Mouse (Mus musculus): Measurements from ENCODE around the gene Ssh1.

Gene Ssh1

DNA sequence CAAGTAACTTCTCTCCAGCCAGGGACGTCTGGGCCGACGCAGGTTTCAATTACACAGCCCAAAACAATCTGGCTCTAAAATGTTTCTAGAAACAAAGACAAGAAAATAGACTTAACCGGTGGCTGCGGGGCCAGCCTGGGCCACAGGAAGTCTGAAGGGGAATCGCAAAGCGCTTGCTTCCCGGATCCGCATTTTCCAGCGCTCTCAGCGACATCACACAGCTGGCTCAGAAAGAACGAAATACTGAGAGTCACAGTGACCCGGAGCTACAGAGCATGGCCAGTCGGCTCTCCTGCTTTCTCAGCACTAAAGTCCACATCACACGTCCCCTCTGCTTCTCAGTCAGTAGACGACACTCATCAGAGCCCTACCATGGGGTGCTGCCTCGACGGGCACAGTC is 102.8 kb downstream of the Ssh1 start:
- DNase-seq (ENCODE audit: low spot score in 2 of 2): no peak

DNA sequence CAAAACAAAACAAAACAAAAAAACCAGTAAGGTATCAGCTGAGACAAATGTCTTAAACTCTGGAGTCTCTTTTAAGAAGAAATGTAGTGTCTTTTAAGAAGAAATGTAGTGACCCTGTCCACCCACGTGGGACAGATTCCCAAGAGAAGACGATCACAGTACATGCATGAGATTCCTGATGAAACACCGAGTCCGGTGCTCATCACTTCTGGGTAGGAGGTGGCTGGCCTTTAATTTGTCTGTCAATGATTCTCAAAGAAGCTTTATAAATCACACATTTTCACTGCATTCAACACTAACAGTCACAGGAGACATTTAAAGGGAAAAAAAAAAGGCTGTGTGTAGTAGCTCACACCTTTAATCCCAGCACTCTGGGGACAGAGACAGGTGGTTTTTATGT is 103.8 kb downstream of the Ssh1 start:
- DNase-seq (ENCODE audit: low spot score in 2 of 2): no peak

DNA sequence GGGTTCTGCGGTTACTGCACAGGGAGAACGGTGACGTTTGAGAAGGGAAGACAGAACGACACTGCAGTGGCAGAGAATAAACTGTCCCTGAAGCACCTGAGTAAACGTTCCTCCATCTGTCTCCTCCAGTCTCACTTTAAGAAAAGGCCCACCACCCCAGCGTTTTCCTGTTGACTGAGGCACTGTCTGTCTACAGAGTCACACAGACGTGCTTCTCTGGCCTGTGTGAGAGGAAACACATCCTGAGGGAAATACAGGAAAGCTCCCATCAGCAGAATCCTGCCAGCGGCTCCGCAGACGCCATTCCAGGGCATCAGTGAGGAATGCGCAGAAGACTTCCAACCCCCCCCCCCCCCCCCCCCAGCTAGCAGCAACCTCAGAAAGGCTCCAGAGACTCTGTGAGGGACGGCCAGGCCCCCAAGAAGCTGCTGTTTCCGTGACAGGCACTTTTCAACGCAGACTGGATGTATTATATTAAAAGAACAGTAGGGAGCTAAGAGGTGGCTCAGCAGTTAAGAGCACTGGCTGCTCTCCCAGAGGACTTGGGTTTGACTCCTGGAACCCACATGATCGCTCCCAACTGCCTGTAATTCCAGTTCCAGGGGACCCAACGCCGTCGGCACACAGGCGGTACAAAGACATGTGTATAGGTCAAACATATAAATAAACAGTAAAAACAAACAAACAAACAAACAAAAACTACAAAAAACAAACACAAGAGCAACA is 104.3 kb downstream of the Ssh1 start:
- DNase-seq (ENCODE audit: low spot score in 2 of 2): no peak

DNA sequence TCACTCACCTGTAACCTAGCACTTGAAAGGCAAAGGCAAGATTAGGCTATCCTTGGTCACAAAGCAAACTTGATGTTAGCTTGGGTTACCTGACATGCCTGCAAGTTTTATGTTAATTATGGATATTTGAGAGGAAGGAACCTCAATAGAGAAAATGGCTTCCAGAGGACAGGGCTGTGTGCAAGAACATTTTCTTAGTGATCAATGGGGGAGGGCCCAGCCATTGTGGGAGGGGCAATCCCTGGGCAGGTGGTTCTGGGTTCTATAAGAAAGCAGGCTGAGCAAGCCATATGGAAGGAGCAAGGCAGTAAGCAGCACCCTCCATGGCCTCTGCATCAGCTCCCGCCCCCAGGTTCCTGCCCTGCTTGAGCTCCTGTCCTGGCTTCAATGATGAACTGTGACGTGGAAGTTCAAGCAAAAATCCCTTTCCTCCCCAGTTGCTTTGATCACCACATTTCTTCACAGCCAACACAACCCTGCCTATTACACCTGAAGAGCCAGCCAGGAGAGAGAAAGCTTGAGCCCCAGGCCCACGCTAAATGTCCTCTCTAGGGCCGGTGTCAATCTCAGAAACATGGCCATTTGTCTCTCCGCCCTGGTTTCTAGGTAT is 105.4 kb downstream of the Ssh1 start:
- DNase-seq (ENCODE audit: low spot score in 2 of 2): no peak

DNA sequence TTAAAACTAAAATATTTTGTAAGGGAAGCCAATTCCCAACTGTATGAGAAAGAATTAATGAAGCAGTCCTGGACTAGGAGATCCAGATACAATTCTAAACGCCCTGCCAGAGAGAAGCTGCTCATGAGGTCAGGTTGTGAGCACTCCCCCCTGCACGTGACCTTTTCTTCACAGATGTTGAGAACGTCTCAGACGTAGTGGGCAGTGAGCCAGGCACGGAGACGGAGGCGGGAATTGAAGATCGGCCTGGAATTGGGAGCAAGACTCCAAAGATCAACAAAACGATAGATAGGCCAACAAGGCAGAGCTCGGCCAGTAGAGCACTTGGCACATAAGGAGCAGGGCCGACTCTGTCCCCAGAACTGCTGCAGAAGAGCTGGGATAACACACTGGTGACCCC is 106.6 kb downstream of the Ssh1 start:
- no peak for DNase-seq (ENCODE audit: low spot score in 2 of 2)

Data from spleen, postnatal 14 days (tissue).